Mouse (Mus musculus): ENCODE data around the gene Card19.

Gene Card19

DNA sequence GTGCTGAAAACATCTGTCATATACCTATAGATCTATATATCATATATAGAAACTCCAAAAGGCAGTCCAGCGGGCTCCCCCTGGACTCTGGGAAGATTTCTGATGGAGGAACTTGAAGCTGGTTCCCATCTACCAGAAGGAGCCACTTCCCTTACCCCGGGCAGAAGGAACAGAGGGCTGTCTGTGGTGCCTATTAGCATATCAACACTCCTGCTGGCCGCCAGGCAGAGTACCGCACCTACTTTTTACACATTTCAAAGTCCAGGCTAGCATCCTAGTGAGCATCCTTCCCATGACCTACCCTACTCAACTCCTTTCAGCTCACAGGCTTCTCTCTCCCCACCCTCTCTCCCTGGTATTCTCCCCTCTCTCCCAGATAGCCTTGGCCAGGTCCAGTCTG lies 9.8 kb upstream of the Card19 start:
- DNase-seq (ENCODE audit: low spot score): no peak

GRCm38 (mm10) chr13:49225159-49225558 lies 9.3 kb upstream of the Card19 start:
- no peak for DNase-seq (ENCODE audit: low spot score)

DNA sequence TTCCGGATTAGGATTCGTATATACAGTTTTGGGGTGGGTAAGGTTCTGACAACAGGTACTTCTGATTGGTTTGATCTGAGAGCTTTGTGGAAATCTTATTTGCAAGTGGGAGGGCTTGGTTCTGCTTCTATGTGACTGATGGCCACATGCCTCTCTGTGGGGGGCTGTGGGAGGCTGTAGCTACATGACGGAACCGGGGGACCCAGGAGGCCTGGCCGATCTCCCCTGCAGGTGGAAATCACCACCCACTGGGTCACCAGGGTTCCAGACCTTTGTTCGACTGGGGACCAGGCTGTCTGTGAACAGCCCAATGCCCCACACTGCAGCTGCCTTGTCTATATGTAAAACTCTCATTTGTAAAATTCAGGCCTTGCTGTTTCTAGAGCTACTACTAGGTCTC lies 8.9 kb upstream of the Card19 start:
- no peak for DNase-seq (ENCODE audit: low spot score)

DNA sequence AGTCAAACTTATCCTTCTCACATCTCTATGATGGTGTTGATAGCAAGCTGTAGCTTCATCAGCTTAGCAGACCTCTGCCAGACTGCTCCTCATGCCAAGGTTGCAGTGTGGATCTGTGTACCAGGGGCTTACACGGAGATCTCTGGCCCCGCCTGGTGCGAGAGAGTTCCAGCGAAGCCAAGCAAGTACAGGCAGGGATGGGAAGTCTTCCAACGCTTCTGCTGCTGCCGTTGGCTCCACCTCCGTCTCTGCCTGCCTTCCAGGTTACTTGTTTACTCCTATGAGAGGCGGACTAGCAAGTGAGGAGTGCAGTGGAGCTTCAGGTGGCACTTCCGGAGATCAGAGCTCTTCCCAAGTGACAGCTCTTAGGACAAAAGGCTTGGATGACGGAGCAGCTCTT lies 8.5 kb upstream of the Card19 start:
- no peak for DNase-seq (ENCODE audit: low spot score)

DNA sequence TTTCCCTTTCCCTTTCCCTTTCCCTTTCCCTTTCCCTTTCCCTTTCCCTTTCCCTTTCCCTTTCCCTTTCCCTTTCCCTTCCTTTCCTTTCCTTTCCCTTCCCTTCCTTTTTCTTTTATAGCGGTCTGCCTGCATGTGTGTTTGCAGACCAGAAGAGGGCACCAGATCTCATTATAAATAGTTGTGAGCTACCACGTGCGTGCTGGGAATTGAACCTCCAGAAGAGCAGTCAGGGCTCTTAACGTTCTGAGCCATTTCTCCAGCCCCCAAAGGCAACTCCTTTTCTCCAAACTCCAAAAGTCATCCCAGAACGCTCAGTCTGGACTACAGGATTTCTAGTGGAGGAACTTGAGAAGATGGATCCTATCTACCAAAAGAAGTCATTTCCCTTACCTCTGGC lies 5.1 kb upstream of the Card19 start:
- no peak for DNase-seq (ENCODE audit: low spot score)

- no peak for DNase-seq (ENCODE audit: low spot score)
Measured at GRCm38 (mm10) chr13:49219367-49219766, 3.5 kb upstream of the Card19 start.

DNA sequence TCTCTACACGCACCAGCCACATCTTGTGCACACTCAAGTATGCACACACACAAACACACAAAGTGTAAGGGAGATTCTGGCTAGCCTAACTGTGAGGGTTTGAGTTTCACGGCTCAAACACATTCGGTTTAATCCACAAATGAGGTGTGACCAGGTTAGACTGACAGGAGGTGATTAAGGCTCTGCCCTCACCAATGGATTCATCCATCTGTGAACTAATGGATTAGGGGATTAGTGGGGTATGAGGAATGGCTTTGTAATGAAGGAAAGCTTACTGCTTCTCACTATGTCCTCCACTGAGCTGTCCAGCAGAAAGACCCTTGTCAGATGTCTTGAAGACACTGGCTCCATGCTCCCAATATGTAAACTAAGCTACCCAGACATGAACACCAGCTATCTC lies 2.8 kb upstream of the Card19 start:
- DNase-seq (ENCODE audit: low spot score): no peak

- no peak for DNase-seq (ENCODE audit: low spot score)
Measured at GRCm38 (mm10) chr13:49216808-49217561, 1.1 kb upstream of the Card19 start.

DNA sequence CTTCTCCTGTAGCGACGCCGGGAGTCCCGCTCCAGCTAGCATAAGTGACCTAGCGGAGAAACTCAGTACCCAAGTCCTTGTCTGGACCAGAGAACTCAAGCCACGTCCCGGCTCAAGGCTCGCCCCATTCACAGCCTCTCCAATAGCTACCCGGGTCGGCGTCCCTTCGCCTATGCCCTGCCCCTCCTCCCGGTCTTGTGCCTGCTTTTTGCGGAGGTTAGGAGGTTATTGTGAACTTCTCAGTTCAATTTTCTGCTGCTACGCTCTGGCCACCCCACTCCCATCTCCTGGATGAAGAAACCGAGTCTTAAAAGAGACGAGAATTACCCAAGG lies 349 bp upstream of the Card19 start:
- DNase-seq (ENCODE audit: low spot score): no peak

GRCm38 (mm10) chr13:49215128-49215503 lies 721 bp downstream of the Card19 start:
- DNase-seq (ENCODE audit: low spot score): no peak

- no peak for DNase-seq (ENCODE audit: low spot score)
Measured at GRCm38 (mm10) chr13:49214454-49214853, 1.4 kb downstream of the Card19 start.

DNA sequence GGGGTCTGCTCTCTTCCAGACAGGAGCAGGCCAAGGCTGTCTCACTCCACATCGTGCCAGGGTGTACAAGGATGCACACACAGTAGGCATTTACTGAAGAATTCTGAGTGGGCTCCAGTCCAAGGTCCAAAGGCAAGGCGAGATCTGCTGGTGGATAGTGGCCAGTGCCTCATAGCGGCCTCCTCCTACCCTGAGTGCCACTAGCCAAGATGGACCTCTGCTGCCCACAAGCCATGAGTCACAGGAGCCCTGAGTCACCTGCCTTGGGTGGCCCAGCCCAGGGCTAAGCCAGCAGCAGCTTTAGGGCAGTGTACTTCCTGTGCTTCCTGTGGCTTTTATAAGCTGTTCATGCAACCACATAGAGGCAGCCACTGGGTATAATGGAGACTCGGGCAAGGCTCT lies 2.3 kb downstream of the Card19 start:
- no peak for DNase-seq (ENCODE audit: low spot score)

DNA sequence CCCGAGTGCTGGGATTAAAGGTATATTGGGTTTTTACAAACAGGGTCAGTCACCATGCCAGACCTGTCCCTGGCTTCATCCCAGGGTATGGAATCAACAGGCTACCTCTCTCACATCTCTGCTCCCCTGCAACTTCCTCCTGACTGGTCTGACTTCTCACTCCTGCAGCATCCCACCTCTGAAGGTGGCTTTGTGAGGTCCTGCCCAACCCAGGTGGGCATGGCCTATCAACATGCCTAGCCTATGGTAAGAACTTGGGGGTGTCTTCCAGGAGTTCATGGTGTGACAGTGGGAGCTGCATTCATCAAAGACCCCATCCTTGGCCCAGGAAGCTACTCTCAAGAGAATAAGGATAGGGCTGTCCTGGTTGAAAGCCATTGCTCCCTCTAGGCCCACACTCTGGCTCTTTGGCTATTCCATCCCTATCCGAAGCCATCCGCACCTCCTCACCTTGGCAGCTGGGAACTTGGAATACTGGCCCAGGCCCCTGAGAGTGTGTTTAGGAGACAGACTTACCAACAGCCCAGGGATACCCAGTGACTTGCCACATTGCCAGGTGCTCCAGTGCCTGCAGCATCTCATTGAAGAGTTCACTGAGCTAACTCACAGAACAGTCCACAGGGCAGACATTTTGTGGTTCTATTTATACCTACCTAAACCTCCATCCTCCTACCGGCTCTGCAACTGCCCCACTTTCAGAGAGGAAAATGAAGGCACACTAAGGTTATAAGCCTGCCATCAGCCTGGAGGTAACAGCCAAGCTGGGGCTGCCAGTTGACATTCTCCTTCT lies 2.9 kb downstream of the Card19 start:
- DNase-seq (ENCODE audit: low spot score): no peak

- DNase-seq (ENCODE audit: low spot score): no peak
Measured at GRCm38 (mm10) chr13:49209306-49209705, 6.5 kb downstream of the Card19 start.

DNA sequence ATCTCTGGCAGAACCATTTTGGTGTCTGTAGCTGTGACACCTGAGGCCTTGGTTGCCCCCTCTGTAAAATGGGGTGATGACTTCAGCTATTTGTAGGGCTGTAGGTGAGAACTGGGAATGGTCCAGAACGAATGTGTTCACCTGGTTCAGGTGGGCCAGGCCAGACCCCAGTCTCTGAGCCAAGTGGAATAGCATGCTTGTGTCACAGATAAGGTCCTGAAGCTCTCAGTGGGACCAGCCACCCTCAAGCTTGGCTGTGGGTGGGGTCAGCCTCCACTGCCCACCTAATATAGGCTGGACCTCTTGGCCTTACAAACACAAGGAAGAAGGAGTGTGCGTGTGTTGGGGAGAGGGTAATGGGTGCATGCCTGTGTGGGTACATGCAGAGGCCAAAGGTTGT lies 9.5 kb downstream of the Card19 start:
- DNase-seq (ENCODE audit: low spot score): no peak

GRCm38 (mm10) chr13:49205381-49205998 lies 10.3 kb downstream of the Card19 start:
- peak; percentile 61 for DNase-seq (ENCODE audit: low spot score)

DNA sequence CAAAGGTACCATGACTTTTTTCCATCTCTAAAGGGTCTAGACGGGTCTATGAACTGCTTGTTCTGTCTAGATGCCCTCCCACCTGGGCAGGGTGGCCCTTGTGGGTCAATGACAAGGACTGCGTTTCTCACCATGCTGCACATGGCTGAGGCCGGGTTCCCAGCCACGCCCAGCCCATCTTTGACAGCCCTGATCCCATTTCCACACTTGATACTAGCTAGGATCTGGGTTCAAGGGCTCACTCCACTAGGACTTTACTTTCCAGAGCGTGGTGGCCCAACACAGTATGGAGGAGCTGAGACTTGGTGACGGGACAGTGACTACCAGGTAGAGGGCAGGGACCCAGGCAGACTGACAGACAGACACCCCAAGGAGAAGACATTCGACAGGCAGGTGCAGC lies 13.3 kb downstream of the Card19 start:
- DNase-seq (ENCODE audit: low spot score): no peak

DNA sequence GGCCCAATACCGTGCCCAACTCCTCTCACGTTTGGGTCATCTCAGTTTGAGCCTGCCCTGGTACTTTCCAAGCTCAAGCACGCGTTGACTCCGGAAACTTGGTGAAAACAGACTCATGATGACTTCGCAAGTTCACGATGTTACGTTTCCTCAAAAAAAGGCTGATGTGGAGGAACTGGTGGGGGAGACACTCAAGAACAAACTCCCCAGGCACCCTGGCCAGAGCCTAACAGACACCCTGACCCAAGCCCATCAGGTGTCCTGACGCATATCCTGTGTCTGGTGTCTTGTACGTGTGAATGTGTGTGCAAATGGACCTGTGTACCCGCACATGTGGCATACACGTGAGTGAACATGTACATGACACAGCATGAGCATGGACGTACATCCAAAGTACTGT lies 15.1 kb downstream of the Card19 start:
- DNase-seq (ENCODE audit: low spot score): no peak

GRCm38 (mm10) chr13:49199891-49200290 lies 15.9 kb downstream of the Card19 start:
- no peak for DNase-seq (ENCODE audit: low spot score)

- no peak for DNase-seq (ENCODE audit: low spot score)
Measured at GRCm38 (mm10) chr13:49198734-49199133, 17.1 kb downstream of the Card19 start.

GRCm38 (mm10) chr13:49196766-49197165 lies 19.1 kb downstream of the Card19 start:
- DNase-seq (ENCODE audit: low spot score): no peak

DNA sequence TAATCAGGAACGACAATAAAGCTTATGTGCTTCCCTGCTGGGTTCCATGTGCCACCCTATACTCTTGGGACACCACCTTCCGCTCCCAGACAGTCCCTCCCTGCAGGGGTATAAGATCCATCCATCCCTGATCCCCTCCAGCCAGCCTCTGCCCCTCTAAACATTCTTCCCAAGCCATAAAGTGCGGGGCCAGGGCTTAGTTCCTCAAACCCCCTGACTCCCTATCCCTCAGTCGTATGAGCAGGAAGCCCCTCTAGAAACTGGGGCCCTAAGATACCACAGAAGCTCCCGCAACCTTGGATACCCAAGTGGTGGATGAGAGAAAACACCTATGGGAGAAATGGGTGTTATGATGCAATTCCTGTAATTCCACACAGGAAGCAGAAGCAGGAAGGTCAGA lies 19.6 kb downstream of the Card19 start:
- no peak for DNase-seq (ENCODE audit: low spot score)

GRCm38 (mm10) chr13:49195651-49196050 lies 20.2 kb downstream of the Card19 start:
- DNase-seq (ENCODE audit: low spot score): no peak

Measured in spleen, adult 12 weeks (tissue).